Mouse (Mus musculus): Measurements from ENCODE around the gene Adap1.

The Adap1 gene

GRCm38 (mm10) chr5:139283460-139284180, 41.8 kb downstream of the Adap1 start:
- no peak for DNase-seq

GRCm38 (mm10) chr5:139282191-139282590, 43.2 kb downstream of the Adap1 start:
- DNase-seq: peak; percentile 91 to 95

GRCm38 (mm10) chr5:139281373-139282112, 43.9 kb downstream of the Adap1 start:
- DNase-seq: peak; percentile 48 to 53

- no peak for DNase-seq
Measured at GRCm38 (mm10) chr5:139277287-139277686, 48.1 kb downstream of the Adap1 start.

- no peak for DNase-seq
Measured at GRCm38 (mm10) chr5:139271994-139272554, 53.3 kb downstream of the Adap1 start.

- no peak for DNase-seq
Measured at GRCm38 (mm10) chr5:139270806-139271521, 54.5 kb downstream of the Adap1 start.

- no peak for DNase-seq
Measured at GRCm38 (mm10) chr5:139267661-139268060, 57.8 kb downstream of the Adap1 start.

GRCm38 (mm10) chr5:139261403-139261802, 64.0 kb downstream of the Adap1 start:
- DNase-seq: no peak

GRCm38 (mm10) chr5:139259853-139260252, 65.6 kb downstream of the Adap1 start:
- DNase-seq: peak; percentile 39 to 59

- no peak for DNase-seq
Measured at GRCm38 (mm10) chr5:139258371-139259035, 66.9 kb downstream of the Adap1 start.

- no peak for DNase-seq
Measured at GRCm38 (mm10) chr5:139257818-139258217, 67.6 kb downstream of the Adap1 start.

GRCm38 (mm10) chr5:139257265-139257664, 68.2 kb downstream of the Adap1 start:
- DNase-seq: no peak

- no peak for DNase-seq
Measured at GRCm38 (mm10) chr5:139256211-139256765, 69.1 kb downstream of the Adap1 start.

- DNase-seq: no peak
Measured at GRCm38 (mm10) chr5:139255777-139256176, 69.6 kb downstream of the Adap1 start.

GRCm38 (mm10) chr5:139254938-139255337, 70.5 kb downstream of the Adap1 start:
- no peak for DNase-seq

GRCm38 (mm10) chr5:139253301-139253741, 72.1 kb downstream of the Adap1 start:
- peak; percentile 58 to 60 for DNase-seq

GRCm38 (mm10) chr5:139252910-139253245, 72.5 kb downstream of the Adap1 start:
- DNase-seq: no peak

- DNase-seq: peak; percentile 100
Measured at GRCm38 (mm10) chr5:139252081-139252909, 73.1 kb downstream of the Adap1 start, which contains the start of gene Get4. Get4 (plus strand) TSS chr5:139252324.

- no peak for DNase-seq
Measured at GRCm38 (mm10) chr5:139251736-139252080, 73.7 kb downstream of the Adap1 start.

GRCm38 (mm10) chr5:139251279-139251678, 74.1 kb downstream of the Adap1 start:
- DNase-seq: no peak

GRCm38 (mm10) chr5:139248846-139249245, 76.6 kb downstream of the Adap1 start:
- peak in 1 of 2 experiments; percentile 25 for DNase-seq

Data from cerebellum, postnatal 10 days (tissue).